Mouse (Mus musculus) right cerebral cortex, adult 18-20 months (tissue): ENCODE results near the gene Gm20388.

ENCODE experiments used
- DNase-seq: peaks from one replicate; pipeline ENCODE4 v3.0.0; 2022; ENCODE audit warnings: mixed read lengths

Gene Gm20388

DNA sequence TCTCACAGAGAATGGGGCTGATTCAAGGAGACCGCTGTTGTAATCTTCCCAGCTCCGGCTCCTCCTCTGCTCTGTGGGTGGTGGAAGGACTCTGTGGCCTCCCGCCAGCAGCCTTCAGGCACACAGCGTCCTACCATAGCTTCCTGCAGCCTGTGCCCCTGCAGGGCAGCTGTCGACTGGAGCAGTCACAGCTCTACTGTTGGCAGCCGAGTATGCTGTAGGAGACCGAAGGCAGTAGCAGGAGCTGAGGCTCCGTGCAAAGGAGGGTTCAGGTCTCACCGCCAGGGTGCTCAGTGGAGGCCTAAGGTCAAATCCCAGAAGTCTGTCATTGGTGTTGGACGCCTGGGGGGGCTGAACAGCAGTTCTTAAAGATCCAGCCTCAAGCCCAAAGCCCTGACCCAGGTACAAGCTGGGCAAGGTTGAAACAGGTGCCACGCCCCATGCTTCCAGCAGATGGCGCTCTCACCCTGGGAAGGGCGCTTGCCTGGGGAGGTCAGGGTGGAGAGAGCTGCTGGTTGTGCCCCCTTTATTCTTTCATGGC lies 390.0 kb downstream of the Gm20388 start:
- DNase-seq: peak; percentile 88

DNA sequence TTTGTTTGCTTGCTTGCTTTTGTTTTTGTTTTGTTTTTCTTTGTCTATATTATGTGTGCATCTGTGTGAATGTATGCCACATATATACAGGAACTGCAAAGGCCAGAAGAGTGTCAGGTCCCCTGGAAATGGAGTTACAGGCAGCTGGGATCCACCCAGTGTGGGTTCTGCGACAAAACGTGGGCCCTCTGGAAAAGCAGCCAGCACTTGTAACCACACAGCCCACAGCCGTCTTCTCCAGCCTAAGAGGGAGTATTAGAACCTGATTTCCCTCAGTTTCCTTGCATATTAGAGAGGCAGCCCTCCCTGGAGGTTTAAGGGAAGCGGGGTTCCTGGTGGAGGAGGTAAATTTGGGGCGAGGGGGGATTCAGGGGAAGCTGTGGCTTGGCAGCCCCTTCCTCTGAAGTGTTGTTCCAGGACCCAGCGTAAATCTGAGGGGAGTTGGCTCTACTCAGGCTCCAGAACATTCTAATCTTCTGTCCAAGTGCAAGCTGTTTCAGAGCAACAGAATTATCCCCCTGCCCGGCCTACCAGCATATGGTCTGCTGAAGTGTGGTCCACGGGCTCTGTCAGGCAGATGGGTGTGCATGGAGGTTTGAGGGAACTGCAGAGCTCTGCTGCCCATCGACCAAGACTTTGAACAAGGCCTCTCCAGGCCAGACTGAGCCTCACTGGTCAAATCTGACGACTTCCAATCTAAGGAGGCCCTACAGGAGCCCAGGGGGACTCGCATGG lies 392.5 kb downstream of the Gm20388 start:
- DNase-seq: peak; percentile 71

DNA sequence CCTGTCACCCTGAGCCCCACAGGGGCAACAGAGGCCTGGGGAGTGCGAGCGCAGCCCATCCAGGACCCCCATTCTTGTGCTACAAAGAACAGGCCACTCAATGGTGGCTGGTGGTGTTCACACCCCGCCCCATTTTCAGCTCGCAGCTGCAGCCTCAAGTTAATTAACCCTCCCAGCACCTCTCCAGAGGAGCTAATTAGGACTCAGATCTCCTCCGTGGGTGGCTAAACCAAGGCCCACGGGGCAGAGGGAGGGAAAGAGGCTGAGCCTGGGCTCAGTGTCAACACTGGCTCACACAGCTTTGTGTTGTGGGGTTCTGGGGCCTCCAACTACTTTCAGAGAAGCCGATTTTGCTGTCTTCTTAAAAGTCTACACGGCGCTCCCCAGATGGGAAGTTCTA lies 393.5 kb downstream of the Gm20388 start:
- DNase-seq: no peak

DNA sequence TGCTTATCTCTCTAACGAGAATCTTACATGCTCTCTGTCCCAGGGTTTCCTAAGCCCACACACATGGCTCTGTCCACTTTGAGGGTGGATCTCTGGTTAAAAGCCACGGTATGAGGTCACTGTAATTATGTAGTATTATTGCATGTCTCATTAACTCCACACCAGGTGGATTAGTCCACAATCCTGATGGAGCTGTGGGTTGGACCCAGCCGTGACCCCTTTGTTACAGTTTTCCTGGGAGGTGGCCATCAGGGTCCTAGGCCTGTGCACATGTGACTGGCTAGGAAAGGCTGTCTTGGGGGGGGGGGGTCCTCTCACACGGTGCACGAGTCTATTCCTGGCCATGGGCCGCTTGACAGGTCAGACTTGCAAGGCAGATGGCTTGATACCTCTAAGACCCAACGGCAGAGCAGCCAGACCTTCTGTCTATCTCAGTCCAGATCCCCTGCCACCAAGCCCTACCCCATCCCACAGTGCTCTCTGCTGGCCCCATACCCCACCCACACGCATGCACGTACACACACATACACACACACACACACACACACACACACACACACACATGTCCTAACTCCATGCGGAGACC lies 395.3 kb downstream of the Gm20388 start:
- no peak for DNase-seq

DNA sequence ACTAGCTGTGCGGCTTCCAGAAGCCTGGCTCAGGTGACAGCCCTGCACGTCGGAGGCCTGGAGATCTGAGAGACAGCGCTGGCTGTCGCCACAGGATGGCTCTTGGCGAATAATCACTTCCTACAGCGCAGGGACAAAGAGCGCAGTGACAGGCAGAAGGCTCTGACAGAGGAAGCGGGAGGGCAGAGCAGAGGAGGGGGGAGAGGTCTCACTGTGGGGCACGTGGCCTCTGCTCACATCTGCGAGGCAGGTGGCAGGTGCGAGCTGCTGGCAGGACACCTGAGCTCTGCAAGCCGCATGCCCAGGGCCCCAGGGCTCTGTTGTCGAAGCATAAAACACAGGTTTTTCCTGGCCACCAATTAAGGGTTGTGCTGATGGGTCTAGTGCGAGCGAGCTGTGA lies 396.5 kb downstream of the Gm20388 start:
- no peak for DNase-seq

DNA sequence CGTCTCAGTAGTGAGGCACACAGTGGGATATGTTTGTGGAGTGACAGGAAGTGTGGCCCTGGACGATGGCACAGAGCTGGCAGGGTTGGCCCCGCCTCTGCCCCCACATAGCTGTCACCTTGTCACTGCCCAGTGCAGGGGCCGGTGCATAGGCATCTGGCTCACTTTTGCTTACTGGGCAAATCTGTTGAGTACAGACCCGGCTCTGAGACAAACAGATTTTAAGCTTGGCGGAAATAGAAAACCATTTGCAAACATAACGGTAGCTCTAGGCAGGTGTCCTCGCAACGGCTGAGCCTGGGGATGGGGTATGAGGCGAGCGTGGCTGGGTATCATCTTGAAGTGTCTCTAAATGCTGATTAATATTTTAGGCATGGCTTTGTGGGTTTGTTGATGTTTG lies 396.9 kb downstream of the Gm20388 start:
- DNase-seq: no peak

DNA sequence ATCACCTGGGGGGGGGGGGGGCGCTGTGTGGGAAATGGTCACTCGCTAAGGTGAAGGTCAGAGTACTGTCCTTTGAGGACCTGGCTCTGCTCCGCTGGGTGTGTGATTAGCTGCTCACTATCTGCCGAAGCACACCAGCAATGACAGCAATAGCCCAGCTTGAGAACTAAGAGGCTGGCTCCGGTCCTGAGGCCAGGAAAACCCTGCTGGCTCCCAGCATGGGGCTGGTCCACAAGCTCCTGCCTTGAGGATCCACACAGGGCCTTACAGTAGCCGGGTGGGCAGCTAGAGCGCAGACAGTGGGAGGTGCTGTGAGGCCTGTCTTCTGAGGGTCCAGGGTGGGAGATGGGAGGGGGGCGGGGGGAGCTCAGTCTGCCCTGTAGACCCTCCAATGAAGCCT lies 397.5 kb downstream of the Gm20388 start:
- DNase-seq: no peak

DNA sequence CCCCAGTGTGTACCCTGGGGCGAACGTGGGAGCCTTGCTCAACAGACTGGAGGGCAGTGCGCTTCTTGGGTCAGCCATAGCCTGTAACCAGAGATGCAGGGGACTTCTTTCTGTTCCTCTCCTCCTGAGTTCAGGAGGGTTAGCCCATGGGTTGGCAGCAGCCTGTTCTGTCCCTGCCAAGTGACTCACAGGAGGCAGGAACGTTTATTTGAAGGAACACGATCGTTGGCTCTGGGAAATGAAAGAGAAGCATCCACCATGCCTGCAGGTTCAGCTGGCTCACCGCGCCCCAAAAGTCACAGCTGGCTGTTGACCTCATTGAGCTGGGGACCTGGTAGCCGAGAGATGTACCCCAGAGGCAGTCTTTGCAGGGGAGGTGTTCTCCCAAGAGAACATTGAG lies 397.9 kb downstream of the Gm20388 start:
- DNase-seq: no peak

DNA sequence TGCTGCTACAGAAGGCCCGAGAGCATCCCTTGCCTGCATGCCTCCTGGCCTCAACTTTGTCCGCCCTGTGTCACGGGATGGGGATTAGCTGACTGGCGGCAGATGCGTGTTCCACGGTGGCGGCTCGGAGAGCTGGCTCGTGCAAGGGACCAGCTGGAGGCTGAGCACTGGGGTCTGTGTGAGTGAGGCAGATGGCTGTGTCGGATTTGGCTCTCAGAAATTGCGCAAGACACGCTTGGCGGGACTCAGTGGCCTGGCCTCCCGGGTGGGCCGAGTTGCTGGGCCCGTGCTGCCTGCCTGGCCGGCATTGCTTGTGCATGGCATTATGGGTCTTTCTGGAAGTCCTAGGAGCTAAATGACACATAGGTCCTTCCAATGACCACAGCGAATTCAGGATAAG lies 398.7 kb downstream of the Gm20388 start:
- DNase-seq: no peak

DNA sequence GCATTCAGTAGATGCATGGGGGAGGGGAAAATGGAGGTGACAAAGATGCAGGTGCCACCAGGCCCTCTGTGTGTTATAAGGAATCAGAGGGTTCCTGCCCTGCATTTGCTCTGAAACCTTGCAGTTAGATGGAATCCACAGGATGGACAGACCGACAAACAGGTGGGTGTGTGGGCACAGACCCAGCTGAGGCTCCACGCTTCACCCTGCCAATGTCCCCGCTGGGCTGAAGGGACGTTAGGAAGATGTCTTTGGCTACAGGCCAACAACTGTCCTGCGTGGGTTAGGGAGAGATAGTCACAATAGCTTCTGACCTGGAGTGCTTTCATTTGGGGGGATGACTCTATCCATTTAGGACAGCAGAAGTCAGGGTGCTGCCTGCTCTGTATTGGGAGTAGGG lies 399.4 kb downstream of the Gm20388 start:
- no peak for DNase-seq

DNA sequence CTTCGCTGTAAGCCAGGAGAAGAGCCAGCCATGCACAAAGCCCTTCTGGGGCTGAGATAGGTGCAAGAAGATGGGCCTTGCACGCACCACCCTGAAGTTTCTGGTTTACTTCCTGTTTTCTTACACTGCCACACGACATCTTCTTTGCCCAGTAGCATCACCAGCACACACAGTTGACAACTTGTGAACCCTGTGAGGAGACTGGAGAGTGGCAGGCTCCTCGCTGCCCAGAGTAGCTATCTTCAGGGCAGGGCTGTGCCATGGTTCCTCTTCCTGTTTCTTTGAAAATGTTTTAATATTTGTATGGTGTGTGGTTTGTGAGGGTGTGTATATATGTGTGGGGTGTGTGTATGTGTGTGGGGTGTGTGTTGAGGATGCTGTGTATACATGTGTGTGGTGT lies 401.8 kb downstream of the Gm20388 start:
- DNase-seq: no peak

DNA sequence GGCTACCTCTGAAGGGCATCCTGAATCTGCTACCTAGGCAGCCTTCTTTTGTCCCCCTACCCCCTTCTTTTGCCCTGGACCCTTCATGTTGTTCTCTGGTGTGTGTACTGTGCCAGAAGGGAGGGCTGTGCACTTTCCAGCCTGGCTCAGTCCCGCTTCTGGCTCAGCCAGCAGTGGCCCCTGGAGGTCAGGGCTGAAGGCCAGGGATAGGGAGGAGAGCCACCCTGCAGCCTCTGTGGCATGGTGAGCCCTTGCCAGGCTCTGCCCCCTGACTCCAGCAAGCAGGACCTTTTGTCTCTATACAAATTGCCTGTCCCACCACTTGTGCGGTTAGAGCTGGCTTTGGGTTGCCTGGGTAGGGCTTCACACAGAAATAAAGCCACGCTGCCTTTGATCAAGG lies 403.0 kb downstream of the Gm20388 start:
- no peak for DNase-seq

DNA sequence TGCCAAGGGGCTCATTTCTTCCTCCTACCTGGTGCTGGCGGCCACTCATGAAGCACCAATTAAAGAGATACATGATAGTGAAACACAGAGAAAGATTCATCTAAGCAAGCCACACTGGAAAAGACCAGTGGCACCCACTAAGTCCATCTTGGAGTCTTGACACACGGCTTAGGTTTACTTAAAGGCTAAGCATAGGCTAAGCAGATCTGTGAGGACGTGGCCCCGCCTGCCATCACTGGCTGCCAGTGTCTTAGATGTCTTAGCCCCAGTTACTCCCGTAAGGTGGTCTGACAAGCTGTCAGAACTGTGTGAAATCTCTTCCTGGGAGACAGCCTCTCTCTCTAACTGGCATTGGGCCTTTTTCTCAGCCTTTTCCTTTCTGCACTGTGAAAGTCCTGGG lies 404.3 kb downstream of the Gm20388 start:
- DNase-seq: no peak

DNA sequence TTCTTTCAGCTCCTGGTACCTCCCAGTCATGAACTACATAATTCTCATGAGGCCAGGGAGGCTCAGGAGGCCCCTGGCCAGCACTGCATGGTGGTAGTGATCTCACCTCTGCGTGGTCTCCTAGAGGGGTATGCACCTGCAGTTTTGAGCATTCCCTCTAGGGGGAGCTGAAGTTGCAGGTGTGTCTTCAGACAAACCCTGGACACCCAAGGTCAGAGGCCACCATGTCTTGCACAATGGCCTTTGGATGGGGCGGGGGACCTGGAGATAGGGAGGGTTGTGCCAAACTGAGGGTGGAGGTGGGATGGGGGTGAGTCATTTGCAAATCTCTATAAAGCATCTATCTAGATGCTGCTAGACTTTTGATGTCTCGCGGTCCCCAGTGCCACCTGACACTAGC lies 405.0 kb downstream of the Gm20388 start:
- no peak for DNase-seq

DNA sequence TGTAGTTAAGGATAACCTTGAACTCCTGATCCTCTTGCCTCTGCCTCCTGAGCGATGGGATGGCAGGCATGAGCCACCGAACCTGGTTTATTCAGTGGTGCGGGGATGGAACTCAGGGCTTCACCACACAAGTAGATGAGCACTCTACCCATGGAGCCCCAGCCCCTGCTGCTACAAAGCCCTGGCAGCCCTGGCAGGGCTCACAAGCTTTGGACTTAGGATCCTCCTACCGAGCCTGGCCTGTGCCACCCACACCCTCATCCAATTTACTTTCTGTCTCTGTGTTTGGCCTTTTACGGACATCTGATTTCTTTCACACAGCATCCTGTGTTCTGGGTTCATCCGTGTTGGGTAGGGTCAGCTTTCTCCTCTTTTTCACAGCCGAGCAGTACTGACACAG lies 406.1 kb downstream of the Gm20388 start:
- no peak for DNase-seq

DNA sequence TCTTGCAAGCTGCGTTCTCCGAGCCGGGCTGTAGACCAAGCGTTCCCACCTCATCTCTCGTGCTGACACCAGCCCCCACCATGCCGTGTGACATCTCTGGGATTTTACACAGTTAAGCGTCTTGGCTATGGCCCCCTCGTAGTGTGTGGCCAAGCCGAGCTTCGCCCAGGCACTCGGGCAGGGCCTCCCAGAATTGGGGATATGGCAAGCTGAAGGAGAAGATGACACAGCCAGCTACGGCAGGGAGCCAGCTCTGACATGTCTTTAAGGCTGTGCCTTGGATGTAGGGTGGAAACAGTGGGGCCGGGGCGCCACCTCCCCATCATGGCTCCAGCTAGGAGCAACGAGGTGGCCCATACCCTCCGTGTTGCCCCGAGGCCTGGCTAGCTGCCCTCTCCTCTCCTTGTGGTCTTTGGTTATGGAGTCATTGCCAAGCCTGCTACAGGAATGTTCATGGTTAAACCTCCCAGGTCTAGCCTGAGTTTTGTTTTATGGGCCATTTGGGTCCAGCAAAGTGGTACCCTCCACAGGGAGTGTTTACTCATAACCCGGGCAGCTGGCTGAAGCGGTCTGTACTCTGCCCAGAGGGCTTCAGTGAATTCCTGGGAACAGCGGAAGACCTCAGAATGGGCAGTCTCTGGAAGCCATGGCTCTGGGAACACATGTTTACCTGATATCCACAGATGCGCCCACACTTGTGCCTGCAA lies 406.6 kb downstream of the Gm20388 start:
- DNase-seq: no peak

DNA sequence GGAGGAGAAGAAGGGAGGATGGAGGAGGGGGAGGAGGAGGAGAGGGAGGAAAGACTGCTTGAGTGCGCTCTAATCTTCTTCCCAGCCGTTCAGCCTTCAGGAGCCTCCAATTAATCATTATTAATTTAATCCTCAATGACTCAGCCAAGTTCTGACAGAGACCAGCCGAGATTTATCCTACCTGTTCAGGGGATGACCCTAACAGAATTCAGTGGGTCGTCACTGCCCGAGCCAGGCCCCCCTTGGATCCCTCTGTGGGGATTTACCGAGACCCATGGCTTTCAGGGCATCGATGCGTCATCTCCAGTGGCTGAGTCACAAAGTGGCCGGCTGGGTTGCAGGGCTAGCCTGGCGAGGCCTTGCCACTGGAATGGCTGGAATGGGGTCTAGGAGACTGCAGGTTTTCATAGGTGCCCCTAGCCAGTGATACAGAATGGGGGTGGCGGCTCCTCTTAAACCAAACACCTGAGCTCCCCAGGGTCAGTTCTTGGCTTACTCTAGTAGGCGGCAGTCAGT lies 407.9 kb downstream of the Gm20388 start:
- no peak for DNase-seq

DNA sequence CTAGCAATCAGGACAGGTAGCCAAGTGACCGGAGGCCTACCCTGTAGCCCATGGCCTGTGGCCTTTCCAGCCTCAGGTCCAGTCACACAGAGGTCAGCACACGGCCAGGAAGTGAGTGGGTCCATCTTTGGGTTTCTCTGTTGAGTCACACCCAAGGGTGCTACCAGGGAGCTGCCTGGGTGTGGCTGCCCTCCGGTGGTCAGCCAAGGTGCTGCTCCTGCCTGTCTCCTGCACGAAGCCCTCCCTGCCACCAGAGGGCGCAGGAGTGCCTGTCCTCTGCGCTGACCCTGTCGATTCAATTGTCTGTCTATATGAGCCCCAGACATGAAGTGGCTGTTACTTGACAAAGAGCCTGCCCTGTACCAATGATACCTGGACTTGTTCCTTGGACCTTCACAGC lies 408.8 kb downstream of the Gm20388 start:
- peak; percentile 65 for DNase-seq

DNA sequence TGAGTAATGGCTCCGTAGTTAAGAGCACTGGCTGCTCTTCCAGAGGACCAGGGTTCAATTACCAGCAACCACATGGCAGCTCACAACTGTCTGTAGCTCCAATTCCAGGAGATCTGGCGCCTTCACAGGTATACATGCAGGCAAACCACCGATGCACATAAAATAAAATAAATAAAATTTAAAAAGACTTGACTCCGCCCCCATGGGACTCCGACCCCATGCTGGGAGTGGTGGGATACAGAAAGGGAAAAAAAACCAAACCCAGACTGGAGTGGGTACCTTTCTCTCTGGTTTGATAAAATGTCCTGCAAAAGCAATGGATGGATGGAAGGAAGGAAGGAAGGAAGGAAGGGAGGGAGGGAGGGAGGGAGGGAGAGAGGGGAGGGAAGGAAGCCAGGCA lies 409.5 kb downstream of the Gm20388 start:
- DNase-seq: no peak

DNA sequence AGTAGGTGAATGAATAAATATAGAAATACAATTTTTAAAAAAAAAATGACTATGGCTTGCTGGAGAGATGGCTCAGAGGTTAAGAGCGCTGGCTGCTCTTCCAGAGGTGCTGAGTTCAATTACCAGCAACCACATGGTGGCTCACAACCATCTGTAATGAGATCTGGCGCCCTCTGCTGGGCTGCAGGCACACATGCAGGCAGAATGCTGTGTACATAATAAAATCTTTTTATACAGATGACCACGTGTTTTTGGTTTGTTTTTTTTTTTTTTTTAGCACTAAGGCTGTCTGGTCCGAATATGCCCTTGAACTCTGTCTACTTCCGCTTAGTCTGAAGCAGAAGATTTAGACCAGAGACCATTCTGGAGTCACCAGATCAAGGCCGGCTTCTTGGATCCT lies 411.1 kb downstream of the Gm20388 start:
- no peak for DNase-seq

DNA sequence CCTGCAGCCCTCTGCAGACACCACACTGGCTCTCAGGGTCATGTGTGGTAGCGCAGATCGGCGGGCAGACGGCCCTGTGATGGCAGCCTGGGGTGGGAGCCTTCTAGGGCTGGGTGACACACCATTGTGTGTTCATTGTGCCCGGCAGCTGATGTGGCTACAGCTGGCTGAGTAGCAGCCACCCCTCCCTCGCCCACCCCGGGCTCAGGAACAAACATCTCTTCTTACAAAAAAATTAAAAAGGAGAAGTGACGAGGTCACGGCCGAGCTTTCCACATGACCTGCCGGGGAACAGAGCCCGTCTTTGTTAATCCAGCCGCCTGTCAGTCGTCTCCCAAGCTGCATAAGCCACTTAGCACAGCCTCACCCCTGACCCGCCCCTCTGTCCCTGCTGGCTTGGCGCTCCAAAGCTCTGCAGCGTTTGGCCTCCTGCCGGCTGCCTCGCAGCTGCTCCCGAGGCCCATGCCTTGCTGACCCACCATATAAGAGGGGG lies 412.4 kb downstream of the Gm20388 start:
- DNase-seq: peak; percentile 77

DNA sequence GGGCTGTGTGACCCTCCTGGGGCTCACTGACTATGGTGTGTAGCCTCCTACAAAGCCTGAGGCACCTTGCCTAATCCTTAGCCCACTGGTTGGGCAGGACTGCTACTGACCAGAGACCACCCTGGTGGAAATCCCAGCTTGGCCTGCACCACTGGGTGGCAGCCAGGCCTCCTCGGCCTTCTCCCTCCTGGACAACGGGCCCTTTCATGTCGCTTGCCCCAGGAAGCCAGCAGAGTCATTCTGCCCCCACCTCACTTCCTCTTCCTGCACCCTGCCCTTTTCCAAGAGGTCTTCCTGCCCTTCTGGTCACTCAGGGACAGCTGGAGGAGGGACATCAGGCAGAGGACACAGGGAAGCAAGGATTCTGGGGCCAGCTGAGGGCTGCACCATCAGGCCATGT lies 413.9 kb downstream of the Gm20388 start:
- DNase-seq: peak; percentile 43

DNA sequence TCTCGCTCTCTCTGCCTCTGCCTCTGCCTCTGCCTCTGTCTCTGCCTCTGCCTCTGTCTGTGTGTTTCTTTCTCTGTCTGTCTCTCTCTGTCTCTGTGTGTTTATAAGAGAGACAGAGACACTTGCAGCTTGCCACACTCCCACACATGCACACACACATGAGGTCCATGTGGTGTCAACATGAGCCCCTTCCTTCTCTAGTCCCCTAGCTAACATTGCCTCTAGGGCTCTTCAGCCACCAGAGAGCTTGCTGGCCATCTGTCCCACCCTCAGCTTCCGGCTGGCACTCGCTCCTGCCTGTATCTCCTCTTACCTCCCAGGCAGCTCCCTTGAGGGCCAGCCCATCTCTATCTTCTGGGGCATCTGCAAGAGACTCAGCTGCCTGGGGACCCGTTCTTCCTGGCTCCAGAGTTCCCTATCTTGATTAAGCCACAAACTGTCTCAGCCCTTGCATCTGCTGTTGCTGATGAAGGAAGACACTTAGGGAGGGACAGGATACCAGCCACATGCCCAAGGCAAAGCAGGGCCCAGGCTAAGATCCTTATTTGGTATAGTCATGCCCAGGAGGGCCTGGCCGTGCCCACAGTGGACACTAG lies 414.6 kb downstream of the Gm20388 start:
- DNase-seq: no peak
